28 mouse cellular contexts compared by ENCODE assay signal in genomic region chr17:61866154-61866553, GRCm38 (mm10).
"Had no signal": no experiment of that assay in that cellular context is flagged by ENCODE, and none has a peak within 500 bp of the region (broad histone marks: within the 10 kb centered on the region; RNA-seq: fewer than 3 reads in every experiment).

No protein-coding gene starts in this region.

- ATAC-seq: hindbrain, postnatal 0 days; intestine, embryonic 16.5 days had no signal

- H3K27me3 ChIP-seq: heart, embryonic 13.5 days; heart, embryonic 15.5 days; hindbrain, embryonic 13.5 days; hindbrain, embryonic 15.5 days; kidney, embryonic 15.5 days; limb, embryonic 12.5 days; liver, embryonic 13.5 days; liver, embryonic 15.5 days had no signal

- H3K4me2 ChIP-seq: heart, embryonic 11.5 days; heart, embryonic 13.5 days; heart, embryonic 15.5 days; hindbrain, embryonic 13.5 days; hindbrain, embryonic 15.5 days; kidney, embryonic 15.5 days; limb, embryonic 12.5 days; liver, embryonic 11.5 days; liver, embryonic 13.5 days; liver, embryonic 15.5 days had no signal

- DNase-seq: gastrocnemius, postnatal 14 days; gastrocnemius, postnatal 36 days; heart, adult 11 months; heart, adult 2 months; heart, postnatal 14 days; heart, postnatal 36 days; kidney, adult 11 months; kidney, adult 2 months; kidney, adult 9 months; kidney, postnatal 14 days; kidney, postnatal 36 days; layer of hippocampus, adult 9-11 months; layer of hippocampus, postnatal 36 days; liver; liver, embryonic 13.5 days had no signal

- H3K27ac ChIP-seq: heart, adult 2 months; heart, embryonic 13.5 days; heart, embryonic 15.5 days; hindbrain, embryonic 13.5 days; hindbrain, embryonic 15.5 days; hindbrain, postnatal 0 days; kidney, embryonic 15.5 days; kidney, postnatal 0 days; limb, embryonic 10.5 days; limb, embryonic 12.5 days; liver, embryonic 13.5 days; liver, embryonic 15.5 days had no signal

- H3K4me1 ChIP-seq: heart, embryonic 13.5 days; heart, embryonic 15.5 days; hindbrain, embryonic 13.5 days; hindbrain, embryonic 15.5 days; kidney, embryonic 15.5 days; limb, embryonic 10.5 days; limb, embryonic 12.5 days; liver, embryonic 13.5 days; liver, embryonic 15.5 days had no signal

- H3K4me3 ChIP-seq: heart, adult 2 months; heart, embryonic 13.5 days; heart, embryonic 15.5 days; hindbrain, embryonic 13.5 days; hindbrain, embryonic 15.5 days; kidney, embryonic 15.5 days; limb, embryonic 10.5 days; limb, embryonic 12.5 days; liver, embryonic 13.5 days; liver, embryonic 15.5 days had no signal

- H3K36me3 ChIP-seq: heart, embryonic 13.5 days; heart, embryonic 15.5 days; hindbrain, embryonic 13.5 days; hindbrain, embryonic 15.5 days; kidney, embryonic 15.5 days; limb, embryonic 10.5 days; limb, embryonic 12.5 days; liver, embryonic 13.5 days; liver, embryonic 15.5 days had no signal

- H3K9me3 ChIP-seq: heart, embryonic 13.5 days; heart, embryonic 15.5 days; hindbrain, embryonic 13.5 days; hindbrain, embryonic 15.5 days; kidney, embryonic 15.5 days; limb, embryonic 10.5 days; limb, embryonic 12.5 days; liver, embryonic 13.5 days; liver, embryonic 15.5 days had no signal

- H3K9ac ChIP-seq: heart, embryonic 13.5 days; heart, embryonic 15.5 days; hindbrain, embryonic 13.5 days; hindbrain, embryonic 15.5 days; kidney, embryonic 15.5 days; limb, embryonic 12.5 days; liver, embryonic 13.5 days; liver, embryonic 15.5 days had no signal
